Mouse (Mus musculus): ENCODE results near the gene Tinagl1. TPM values are rescaled to one million over a fixed set of nuclear protein-coding genes. Genes with fewer than 3 reads are reported as not detected.

Tinagl1 gene
- total and polyA plus RNA-seq, 2 experiments from 2014 or later = 7.2 to 15.1 TPM

DNA sequence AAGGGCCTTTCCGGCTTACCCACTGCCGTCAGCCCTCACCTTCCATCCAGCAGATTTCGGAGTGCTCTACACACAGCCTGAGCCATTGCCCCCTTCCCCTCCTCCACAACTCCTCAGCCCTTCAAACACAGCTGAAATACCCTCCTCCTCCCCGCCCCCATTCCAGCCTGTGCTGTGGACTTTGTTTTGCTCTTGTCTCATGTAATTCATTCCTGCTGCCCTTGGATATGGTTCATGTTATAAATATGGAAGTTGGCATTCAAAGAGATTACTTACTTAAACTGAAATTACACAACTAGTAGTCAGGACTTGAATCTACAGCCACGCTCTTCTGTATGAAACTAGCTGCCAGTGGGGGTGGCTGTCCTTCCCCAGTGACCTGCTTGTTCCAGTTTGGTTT lies 51.9 kb downstream of the Tinagl1 start:
- Histone ChIP-seq H3K36me3 (ENCODE audit: insufficient read depth, low read length) (peaks cover 30% of the 10 kb centered on the region; the same call in 1 of the 2 replicates), H3K4me1 (ENCODE audit: insufficient read depth, low read length) (no peaks in the 10 kb centered on the region), H3K4me2 (ENCODE audit: low read depth, low read length) (no peak overlapping the region), H3K27ac (no peak overlapping the region), H3K27me3 (ENCODE audit: insufficient read depth, low read length) (no peaks in the 10 kb centered on the region), H3K9ac (replicated peaks; ENCODE audit: low read length) (no peak overlapping the region), H3K9me3 (ENCODE audit: low read length) (no peaks in the 10 kb centered on the region), H3K4me3 (ENCODE audit: low read length) (no peak overlapping the region)
- ATAC-seq (no peak), DNase-seq (ENCODE audit: low spot score) (no peak)
- TF ChIP-seq CTCF (IDR thresholded peaks at IDR 0.05; ENCODE audit: low read depth) = no peak
- 91% methylated on average over 5 of the region's 5 CpGs for WGBS

DNA sequence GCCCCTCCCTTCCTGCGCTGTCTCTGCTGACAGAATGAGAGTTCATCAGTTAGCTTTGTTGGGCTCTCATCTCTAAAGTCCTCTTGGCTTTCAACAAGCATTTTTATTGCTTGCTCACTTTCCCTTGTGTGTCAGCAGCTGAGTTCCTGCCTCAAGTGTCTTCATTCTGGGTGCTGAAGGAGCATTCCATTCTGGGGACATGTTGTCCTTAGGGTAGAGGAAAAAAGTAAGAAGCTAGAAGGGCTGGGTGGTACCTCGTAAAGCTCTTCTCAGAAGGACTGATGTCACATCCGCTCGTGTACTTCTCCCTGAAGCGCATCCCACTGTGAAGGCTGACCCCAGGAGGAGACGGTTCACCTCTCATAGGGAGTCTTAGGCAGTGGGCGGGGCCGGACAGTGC lies 53.4 kb downstream of the Tinagl1 start:
- WGBS = 75% methylated on average over 8 of the region's 8 CpGs
- Histone ChIP-seq H3K27me3 (ENCODE audit: insufficient read depth, low read length) (no peaks in the 10 kb centered on the region), H3K4me1 (ENCODE audit: insufficient read depth, low read length) (no peaks in the 10 kb centered on the region), H3K9ac (replicated peaks; ENCODE audit: low read length) (no peak overlapping the region), H3K4me2 (ENCODE audit: low read depth, low read length) (no peak overlapping the region), H3K27ac (no peak overlapping the region), H3K36me3 (ENCODE audit: insufficient read depth, low read length) (peaks cover 18% of the 10 kb centered on the region; the same call in 1 of the 2 replicates), H3K9me3 (ENCODE audit: low read length) (no peaks in the 10 kb centered on the region), H3K4me3 (ENCODE audit: low read length) (no peak overlapping the region)
- no peak for DNase-seq (ENCODE audit: low spot score)
- ATAC-seq = no peak
- TF ChIP-seq CTCF (IDR thresholded peaks at IDR 0.05; ENCODE audit: low read depth) = no peak

DNA sequence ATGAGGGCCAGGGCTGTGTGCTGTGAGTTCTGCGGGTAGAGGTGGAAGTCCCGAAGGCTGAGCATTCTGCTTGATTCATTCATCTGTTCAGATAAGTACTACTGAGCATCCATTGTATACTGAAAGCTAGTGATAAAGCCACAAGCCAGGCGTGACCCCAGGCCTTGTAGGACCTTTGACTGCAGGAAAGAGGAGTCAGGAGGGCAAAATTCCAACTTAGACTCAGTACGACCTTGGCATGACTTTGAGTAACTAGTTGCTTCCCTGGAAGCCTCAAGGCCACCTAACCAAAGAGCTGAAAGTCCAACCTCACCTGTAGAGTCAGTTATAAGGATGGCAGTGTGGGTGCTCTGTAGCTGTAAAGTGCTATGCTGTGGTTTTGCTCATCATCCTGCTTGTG lies 54.2 kb downstream of the Tinagl1 start:
- H3K4me2 ChIP-seq (ENCODE audit: low read depth, low read length) = no peak overlapping the region
- H3K9ac ChIP-seq (replicated peaks; ENCODE audit: low read length) = no peak overlapping the region
- no peaks in the 10 kb centered on the region for H3K27me3 ChIP-seq (ENCODE audit: insufficient read depth, low read length)
- 70% methylated on average over 4 of the region's 4 CpGs for WGBS
- no peak for DNase-seq (ENCODE audit: low spot score)
- H3K4me3 ChIP-seq (ENCODE audit: low read length) = no peak overlapping the region
- H3K4me1 ChIP-seq (ENCODE audit: insufficient read depth, low read length) = no peaks in the 10 kb centered on the region
- peaks cover 11% of the 10 kb centered on the region; the same call in 1 of the 2 replicates for H3K36me3 ChIP-seq (ENCODE audit: insufficient read depth, low read length)
- no peak for ATAC-seq
- H3K9me3 ChIP-seq (ENCODE audit: low read length) = no peaks in the 10 kb centered on the region
- TF ChIP-seq CTCF (IDR thresholded peaks at IDR 0.05; ENCODE audit: low read depth) = no peak
- no peak overlapping the region for H3K27ac ChIP-seq

Other genes starting within 250 kb of the Tinagl1 start
- gene Spocd1, start 245.9 kb downstream of the Tinagl1 start, total RNA-seq (2014; rRNA removed) = 0.37 TPM in 1 of 2 replicates, not detected in the other
- gene Spocd1, start 245.9 kb downstream of the Tinagl1 start, polyA plus RNA-seq (2015; fragmentation: Nextera tagmentation; extraction: Ambion mirVana) = 0.08 TPM in 2 replicates
- gene Adgrb2, start 190.3 kb downstream of the Tinagl1 start, total RNA-seq (2014; rRNA removed) = 306 and 313 TPM in 2 replicates
- gene Adgrb2, start 190.3 kb downstream of the Tinagl1 start, polyA plus RNA-seq (2015; fragmentation: Nextera tagmentation; extraction: Ambion mirVana) = 14.3 and 15.9 TPM in 2 replicates
- gene Col16a1, start 127.3 kb downstream of the Tinagl1 start, total RNA-seq (2014; rRNA removed) = 19.9 and 21.5 TPM in 2 replicates
- gene Col16a1, start 127.3 kb downstream of the Tinagl1 start, polyA plus RNA-seq (2015; fragmentation: Nextera tagmentation; extraction: Ambion mirVana) = 13.1 and 13.8 TPM in 2 replicates
- 82.6 and 93.4 TPM in 2 replicates for gene Pef1, start 72.6 kb downstream of the Tinagl1 start, total RNA-seq (2014; rRNA removed)
- gene Pef1, start 72.6 kb downstream of the Tinagl1 start, polyA plus RNA-seq (2015; fragmentation: Nextera tagmentation; extraction: Ambion mirVana) = 59.8 and 62.0 TPM in 2 replicates
- 16.9 and 24.2 TPM in 2 replicates for gene Hcrtr1, start 35.8 kb downstream of the Tinagl1 start, total RNA-seq (2014; rRNA removed)
- gene Hcrtr1, start 35.8 kb downstream of the Tinagl1 start, polyA plus RNA-seq (2015; fragmentation: Nextera tagmentation; extraction: Ambion mirVana) = 11.3 and 12.1 TPM in 2 replicates
- gene Gm853, start 47.3 kb upstream of the Tinagl1 start, total RNA-seq (2014; rRNA removed) = 0.68 and 2.0 TPM in 2 replicates
- 1.3 and 1.8 TPM in 2 replicates for gene Gm853, start 47.3 kb upstream of the Tinagl1 start, polyA plus RNA-seq (2015; fragmentation: Nextera tagmentation; extraction: Ambion mirVana)
- 17.1 and 18.7 TPM in 2 replicates for gene Serinc2, start 104.1 kb upstream of the Tinagl1 start, total RNA-seq (2014; rRNA removed)
- gene Serinc2, start 104.1 kb upstream of the Tinagl1 start, polyA plus RNA-seq (2015; fragmentation: Nextera tagmentation; extraction: Ambion mirVana) = 17.8 and 19.2 TPM in 2 replicates
- 122 and 131 TPM in 2 replicates for gene Fabp3, start 133.5 kb upstream of the Tinagl1 start, total RNA-seq (2014; rRNA removed)
- gene Fabp3, start 133.5 kb upstream of the Tinagl1 start, polyA plus RNA-seq (2015; fragmentation: Nextera tagmentation; extraction: Ambion mirVana) = 392 and 410 TPM in 2 replicates
- 4.5 and 6.8 TPM in 2 replicates for gene Gm10570, start 133.6 kb upstream of the Tinagl1 start, total RNA-seq (2014; rRNA removed)
- gene Gm10570, start 133.6 kb upstream of the Tinagl1 start, polyA plus RNA-seq (2015; fragmentation: Nextera tagmentation; extraction: Ambion mirVana) = 1.3 and 1.7 TPM in 2 replicates
- gene Zcchc17, start 184.8 kb upstream of the Tinagl1 start, total RNA-seq (2014; rRNA removed) = 23.9 and 31.4 TPM in 2 replicates
- gene Zcchc17, start 184.8 kb upstream of the Tinagl1 start, polyA plus RNA-seq (2015; fragmentation: Nextera tagmentation; extraction: Ambion mirVana) = 93.2 and 101 TPM in 2 replicates
- 57.9 and 74.2 TPM in 2 replicates for gene Snrnp40, start 185.0 kb upstream of the Tinagl1 start, total RNA-seq (2014; rRNA removed)
- gene Snrnp40, start 185.0 kb upstream of the Tinagl1 start, polyA plus RNA-seq (2015; fragmentation: Nextera tagmentation; extraction: Ambion mirVana) = 84.5 and 88.9 TPM in 2 replicates

Data from hindbrain, postnatal 0 days (tissue).